In the genomic region with DNA sequence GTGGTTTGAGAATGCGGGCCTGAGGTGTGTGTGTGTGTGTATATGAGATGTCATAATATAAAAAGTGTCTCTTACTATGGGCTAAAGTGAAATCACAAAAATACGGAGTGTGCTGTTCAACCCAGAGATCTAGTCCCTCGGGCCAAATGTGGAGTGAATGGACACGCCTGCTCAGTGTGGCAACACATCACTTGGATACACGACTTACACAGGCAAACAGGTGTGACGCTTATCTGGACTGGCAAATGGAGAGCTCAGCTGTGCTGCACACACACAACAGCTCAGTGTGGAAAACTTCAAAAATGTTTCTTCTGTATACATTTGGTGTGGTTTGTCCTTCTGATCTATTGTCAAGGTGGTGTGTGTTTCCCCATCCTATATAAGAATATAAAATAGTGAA, we compare ENCODE assay signal across 13 mouse cellular contexts.
"Had no signal": no experiment of that assay in that cellular context is flagged by ENCODE, and none has a peak within 500 bp of the region (broad histone marks: within the 10 kb centered on the region; RNA-seq: fewer than 3 reads in every experiment).

No protein-coding gene starts in this region.

- H3K4me2 ChIP-seq: limb, embryonic 15.5 days had no signal

- H3K36me3 ChIP-seq: limb, embryonic 15.5 days; midbrain, embryonic 10.5 days; neural tube, embryonic 15.5 days had no signal

- H3K9ac ChIP-seq: limb, embryonic 15.5 days; liver, embryonic 14.5 days; neural tube, embryonic 15.5 days had no signal

- ATAC-seq: intestine, postnatal 0 days had no signal

- DNase-seq: kidney, adult 8-10 months; kidney, postnatal 25 days; layer of hippocampus, adult 9-11 months; layer of hippocampus, postnatal 36 days; lung, adult 18-20 months; right cerebral cortex, adult 18-20 months; right cerebral cortex, postnatal 25 days; thymus, postnatal 14 days had no signal

- H3K4me3 ChIP-seq: limb, embryonic 15.5 days; midbrain, embryonic 10.5 days; neural tube, embryonic 15.5 days had no signal

- H3K27me3 ChIP-seq: limb, embryonic 15.5 days; neural tube, embryonic 15.5 days had no signal

- H3K9me3 ChIP-seq: limb, embryonic 15.5 days; midbrain, embryonic 10.5 days; neural tube, embryonic 15.5 days had no signal

- H3K27ac ChIP-seq: limb, embryonic 15.5 days; liver, embryonic 14.5 days; midbrain, embryonic 10.5 days had no signal
